8 mouse cellular contexts compared by ENCODE assay signal in the genomic region with DNA sequence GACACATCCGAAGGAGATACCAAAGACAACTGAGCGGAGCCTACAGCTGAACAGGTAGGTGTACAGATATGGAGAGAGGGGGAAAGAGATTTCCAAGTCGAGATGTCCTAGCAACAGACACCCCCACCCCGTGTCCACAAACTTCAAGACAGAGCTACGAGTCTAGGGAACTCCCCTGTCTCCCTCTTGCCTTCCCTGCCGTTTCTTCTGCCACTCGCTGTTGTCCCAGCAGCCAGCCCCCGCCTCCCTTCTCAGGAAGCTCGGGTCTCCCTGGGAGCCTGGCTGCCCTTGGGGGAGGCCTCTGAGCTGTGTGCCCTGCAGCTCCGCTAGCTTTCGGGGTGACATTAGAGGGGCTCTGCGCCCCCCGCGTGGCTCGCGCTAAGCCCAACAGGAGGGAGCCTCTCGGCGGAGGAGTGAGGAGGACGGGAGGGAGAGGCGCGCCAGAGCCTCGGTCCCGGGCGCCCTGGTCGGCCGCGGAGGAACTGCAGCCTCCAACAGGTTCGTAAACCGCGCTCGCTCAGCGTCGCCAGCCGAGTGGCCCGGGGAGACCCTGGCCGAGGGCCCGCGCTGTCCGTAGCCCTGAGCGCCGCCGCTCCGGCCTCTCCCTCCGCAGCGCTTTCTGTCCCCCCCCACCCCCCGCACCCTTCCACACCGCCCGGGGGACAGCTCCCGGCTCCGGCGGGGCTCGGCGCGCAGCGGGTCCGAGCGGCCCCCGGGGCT.
DNase-seq lines count a peak whose midpoint lies in the region; ATAC-seq lines count a peak whose summit lies in the region.

No protein-coding gene starts in this region.

- 1% methylated on average over 53 of the region's 58 CpGs for WGBS in embryonic facial prominence, embryonic 13.5 days
- WGBS in midbrain, embryonic 10.5 days: under 1% methylated on average over 58 of the region's 58 CpGs

- peak overlapping the region; percentile 98 for H3K9ac ChIP-seq in embryonic facial prominence, embryonic 13.5 days

- H3K27ac ChIP-seq in embryonic facial prominence, embryonic 13.5 days: peak overlapping the region; percentile 100
- peak overlapping the region; percentile 97 for H3K27ac ChIP-seq in midbrain, embryonic 10.5 days (replicated peaks)

- H3K4me2 ChIP-seq in embryonic facial prominence, embryonic 13.5 days: peak overlapping the region; percentile 90

- ATAC-seq in frontal cortex, adult (ENCODE audit: low TSS enrichment): peak; percentile 42
- ATAC-seq in embryonic facial prominence, embryonic 13.5 days (ENCODE audit: insufficient number of reproducible peaks, insufficient read depth, low FRiP score, low TSS enrichment, low read depth): peak; percentile 50

- H3K4me3 ChIP-seq in embryonic facial prominence, embryonic 13.5 days: peak overlapping the region; percentile 79
- H3K4me3 ChIP-seq in midbrain, embryonic 10.5 days: peak overlapping the region; percentile 70

- H3K36me3 ChIP-seq in embryonic facial prominence, embryonic 13.5 days: no peaks in the 10 kb centered on the region
- no peaks in the 10 kb centered on the region for H3K36me3 ChIP-seq in midbrain, embryonic 10.5 days

- intact Hi-C loops in heart, postnatal 36 days (cut with DNase I): loop anchor here (10.0 kb wide), 1 partner anchor 262 kb away; the partner anchor contains the start of gene 4833439L19Rik

- DNase-seq in frontal cortex, adult 2 months (ENCODE audit: extremely low spot score in 1 of 2, low spot score in 1 of 2): no peak
- peak; percentile 52 for DNase-seq in adrenal gland, postnatal 25 days
- peak; percentile 44 to 55 for DNase-seq in heart, postnatal 36 days
- peak; percentile 57 to 65 for DNase-seq in layer of hippocampus, postnatal 36 days
- DNase-seq in midbrain, embryonic 10.5 days (ENCODE audit: low spot score): peak; percentile 70
- DNase-seq in spleen, postnatal 10 days (ENCODE audit: low spot score in 2 of 2): peak; percentile 16 to 47

- H3K27me3 ChIP-seq in embryonic facial prominence, embryonic 13.5 days: no peaks in the 10 kb centered on the region
- peaks cover 42% of the 10 kb centered on the region for H3K27me3 ChIP-seq in midbrain, embryonic 10.5 days (ENCODE audit: low read depth, poor library complexity, severe bottlenecking)

- peaks cover 39% of the 10 kb centered on the region for H3K4me1 ChIP-seq in embryonic facial prominence, embryonic 13.5 days
- peaks cover 38% of the 10 kb centered on the region for H3K4me1 ChIP-seq in midbrain, embryonic 10.5 days

- no peaks in the 10 kb centered on the region for H3K9me3 ChIP-seq in embryonic facial prominence, embryonic 13.5 days
- no peaks in the 10 kb centered on the region for H3K9me3 ChIP-seq in midbrain, embryonic 10.5 days (replicated peaks)

Comparison
In these comparisons a context has a peak if more than half of its experiments do, and no peak if none do; other contexts are left out.
1. DNase-seq: peak in adrenal gland, postnatal 25 days (single experiment), heart, postnatal 36 days (2 of 2), layer of hippocampus, postnatal 36 days (2 of 2), midbrain, embryonic 10.5 days (single experiment) and spleen, postnatal 10 days (2 of 2); none in frontal cortex, adult 2 months (0 of 2).